Comparison of ENCODE assay signal across 8 mouse cellular contexts in the genomic region with DNA sequence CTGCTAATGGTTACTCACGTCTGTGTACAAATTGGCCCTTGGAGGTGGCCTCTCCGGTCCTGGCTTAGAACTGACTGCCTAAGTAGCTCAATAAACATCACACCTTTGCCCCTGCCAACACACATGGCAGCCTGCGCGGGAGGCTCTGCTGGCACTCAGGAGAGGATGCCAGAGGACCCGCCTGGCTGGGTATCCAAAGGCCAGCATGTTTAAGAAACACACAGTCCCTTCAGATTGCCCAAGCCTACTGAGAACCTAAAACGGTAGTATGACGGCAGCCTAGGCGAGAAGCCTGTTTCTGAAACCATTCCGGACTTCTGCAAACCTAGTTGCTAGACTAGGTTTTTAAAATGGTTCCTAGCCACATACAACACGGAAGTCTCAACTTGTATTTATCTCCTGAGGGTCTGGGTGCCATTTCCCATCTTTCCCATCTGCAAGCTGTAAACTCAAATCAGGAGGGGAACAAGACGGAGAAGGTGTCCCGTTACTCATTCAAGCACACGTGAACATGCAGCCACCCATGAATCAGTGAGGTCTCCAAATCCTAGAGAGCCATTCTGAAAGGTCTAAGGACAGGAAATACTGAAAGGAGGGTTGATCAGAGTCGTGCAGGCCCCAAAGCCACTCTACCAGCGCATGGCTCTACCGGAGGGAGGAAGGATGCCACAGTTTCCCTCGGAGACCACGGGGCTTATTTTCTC. TPM values are rescaled to one million over a fixed set of nuclear protein-coding genes. Genes with fewer than 3 reads are reported as not detected.
DNase-seq lines count a peak whose midpoint lies in the region; ATAC-seq lines count a peak whose summit lies in the region.

No protein-coding gene starts in this region.

- DNase-seq in gastrocnemius, postnatal 25 days: peak; percentile 27
- DNase-seq in gastrocnemius, postnatal 36 days: no peak
- peak; percentile 64 for DNase-seq in CD4-positive, CD25-positive, alpha-beta regulatory T cell, adult 2 months (ENCODE audit: low read depth, low spot score)
- no peak for DNase-seq in heart, postnatal 4 days
- no peak for DNase-seq in gastrocnemius, postnatal 4 days (ENCODE audit: low spot score in 2 of 2)

- intact Hi-C loops in gastrocnemius, postnatal 36 days (cut with DNase I): no loop called here

- no peaks in the 10 kb centered on the region for H3K4me1 ChIP-seq in midbrain, embryonic 15.5 days

- no peak overlapping the region for H3K4me3 ChIP-seq in midbrain, embryonic 15.5 days

- H3K27ac ChIP-seq in midbrain, embryonic 15.5 days: no peak overlapping the region

- no peaks in the 10 kb centered on the region for H3K27me3 ChIP-seq in midbrain, embryonic 15.5 days (replicated peaks)

- H3K9ac ChIP-seq in midbrain, embryonic 15.5 days: no peak overlapping the region

- no peaks in the 10 kb centered on the region for H3K9me3 ChIP-seq in midbrain, embryonic 15.5 days

- WGBS in midbrain, embryonic 15.5 days: 87% methylated on average over 18 of the region's 18 CpGs

- H3K36me3 ChIP-seq in midbrain, embryonic 15.5 days (replicated peaks): no peaks in the 10 kb centered on the region

- ATAC-seq in common myeloid progenitor, adult 5-6 weeks (replicated peaks; ENCODE audit: low read depth, poor library complexity, severe bottlenecking): peak; percentile 34
- ATAC-seq in megakaryocyte progenitor cell, adult 5-6 weeks (replicated peaks; ENCODE audit: poor library complexity): peak; percentile 46
- no peak for ATAC-seq in midbrain, embryonic 15.5 days (replicated peaks)

- H3K4me2 ChIP-seq in midbrain, embryonic 15.5 days: no peak overlapping the region

RNA-seq across cellular contexts. Expression of a gene that starts 45.8 kb away (rescaled TPM):
- total RNA-seq in gastrocnemius, postnatal 25 days (2021): under 1 TPM; 0.70 to 0.90 TPM
- 1 to 10 TPM in 1 of 2 experiments, under 1 TPM in 1; 0.35 to 1.2 TPM for total RNA-seq in gastrocnemius, postnatal 36 days (2021)
- total RNA-seq in common myeloid progenitor, adult 5-6 weeks (2017): 48.2 and 49.4 TPM in 2 replicates
- 46.0 and 48.9 TPM in 2 replicates for total RNA-seq in megakaryocyte progenitor cell, adult 5-6 weeks (2015)
- total RNA-seq in megakaryocyte progenitor cell, adult 5-6 weeks (2017): 45.1 and 47.6 TPM in 2 replicates
- 3.2 and 3.6 TPM in 2 replicates for polyA plus RNA-seq in midbrain, embryonic 15.5 days (2015; fragmentation: Nextera tagmentation; extraction: Ambion mirVana)
- 1 to 10 TPM; 4.4 to 4.5 TPM for total RNA-seq in heart, postnatal 4 days (2021)
- 1 to 10 TPM; 6.4 to 7.9 TPM for total RNA-seq in gastrocnemius, postnatal 4 days (2021)

RNA-seq across cellular contexts. Expression of a gene that starts 46.3 kb away (rescaled TPM):
- 10 to 100 TPM; 25.8 to 30.0 TPM for total RNA-seq in gastrocnemius, postnatal 25 days (2021)
- 10 to 100 TPM; 25.9 to 29.5 TPM for total RNA-seq in gastrocnemius, postnatal 36 days (2021)
- 28.7 and 32.8 TPM in 2 replicates for total RNA-seq in common myeloid progenitor, adult 5-6 weeks (2017)
- 36.9 and 37.6 TPM in 2 replicates for total RNA-seq in megakaryocyte progenitor cell, adult 5-6 weeks (2015)
- 29.7 and 34.0 TPM in 2 replicates for total RNA-seq in megakaryocyte progenitor cell, adult 5-6 weeks (2017)
- polyA plus RNA-seq in midbrain, embryonic 15.5 days (2015; fragmentation: Nextera tagmentation; extraction: Ambion mirVana): 50.7 and 53.6 TPM in 2 replicates
- 10 to 100 TPM; 36.7 to 37.1 TPM for total RNA-seq in heart, postnatal 4 days (2021)
- 10 to 100 TPM; 25.3 to 27.2 TPM for total RNA-seq in gastrocnemius, postnatal 4 days (2021)

Comparison
In these comparisons a context has a peak if more than half of its experiments do, and no peak if none do; other contexts are left out.
1. DNase-seq: peak in gastrocnemius, postnatal 25 days (single experiment) and CD4-positive, CD25-positive, alpha-beta regulatory T cell, adult 2 months (single experiment); none in gastrocnemius, postnatal 36 days (0 of 2), heart, postnatal 4 days (single experiment) and gastrocnemius, postnatal 4 days (0 of 2).